Mouse (Mus musculus): ENCODE measurements around the gene Ino80d. TPM values are rescaled to one million over a fixed set of nuclear protein-coding genes. Genes with fewer than 3 reads are reported as not detected.

The Ino80d gene
- polyA plus RNA-seq, 1 experiment from 2014 or later: 7.8 TPM

- H3K4me2 ChIP-seq: no peak overlapping the region
- no peak overlapping the region for H3K9ac ChIP-seq (ENCODE audit: low read length)
- H3K27me3 ChIP-seq (ENCODE audit: control insufficient read depth, insufficient read depth, low read length): no peaks in the 10 kb centered on the region
- H3K4me1 ChIP-seq (ENCODE audit: control insufficient read depth, insufficient read depth, low read length): no peaks in the 10 kb centered on the region
- ATAC-seq (ENCODE audit: low FRiP score) (no peak), DNase-seq (ENCODE audit: low spot score, missing footprints) (no peak)
- no peaks in the 10 kb centered on the region for H3K9me3 ChIP-seq (ENCODE audit: control insufficient read depth, low read length)
- no peak overlapping the region for H3K4me3 ChIP-seq (ENCODE audit: low read depth, low read length)
- H3K36me3 ChIP-seq (ENCODE audit: control insufficient read depth, insufficient read depth, low read length): no peaks in the 10 kb centered on the region
- whole genome bisulfite sequencing: 86% methylated on average over 10 of the region's 10 CpGs
- H3K27ac ChIP-seq (ENCODE audit: low read depth, low read length): no peak overlapping the region
These were observed 123.4 kb downstream of the Ino80d start for GRCm38 (mm10) chr1:62991021-62991420.

- Histone ChIP-seq H3K4me1 (ENCODE audit: control insufficient read depth, insufficient read depth, low read length) (peaks cover 9% of the 10 kb centered on the region), H3K27ac (ENCODE audit: low read depth, low read length) (no peak overlapping the region), H3K27me3 (ENCODE audit: control insufficient read depth, insufficient read depth, low read length) (no peaks in the 10 kb centered on the region), H3K9ac (ENCODE audit: low read length) (no peak overlapping the region), H3K4me3 (ENCODE audit: low read depth, low read length) (no peak overlapping the region), H3K36me3 (ENCODE audit: control insufficient read depth, insufficient read depth, low read length) (no peaks in the 10 kb centered on the region), H3K9me3 (ENCODE audit: control insufficient read depth, low read length) (no peaks in the 10 kb centered on the region), H3K4me2 (no peak overlapping the region)
- DNase-seq (ENCODE audit: low spot score, missing footprints) (no peak), ATAC-seq (ENCODE audit: low FRiP score) (no peak)
- 74% methylated on average over 2 of the region's 2 CpGs for WGBS
These were observed 126.9 kb downstream of the Ino80d start for GRCm38 (mm10) chr1:62987561-62987960.

DNA sequence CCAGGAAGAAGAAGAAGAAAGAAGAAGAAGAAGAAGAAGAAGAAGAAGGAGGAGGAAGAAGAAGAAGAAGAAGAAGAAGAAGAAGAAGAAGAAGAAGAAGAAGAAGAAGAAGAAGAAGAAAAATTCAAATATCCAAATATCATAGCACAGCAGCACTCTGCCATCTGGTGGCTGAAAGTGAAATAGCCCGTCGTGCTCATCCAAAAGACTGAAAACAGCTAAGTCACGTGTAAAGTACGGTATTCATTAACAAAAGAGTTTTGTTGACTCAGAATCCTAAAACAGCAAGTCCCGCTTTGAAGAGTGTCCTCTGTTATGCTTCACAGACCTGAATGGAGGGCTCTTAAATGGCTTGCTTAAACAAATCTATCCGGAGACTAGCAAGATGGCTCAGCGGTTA, 128.2 kb downstream of the Ino80d start:
- no peak overlapping the region for H3K27ac ChIP-seq (ENCODE audit: low read depth, low read length)
- no peaks in the 10 kb centered on the region for H3K9me3 ChIP-seq (ENCODE audit: control insufficient read depth, low read length)
- peak; percentile 94 for DNase-seq (ENCODE audit: low spot score, missing footprints)
- H3K27me3 ChIP-seq (ENCODE audit: control insufficient read depth, insufficient read depth, low read length): no peaks in the 10 kb centered on the region
- ATAC-seq (ENCODE audit: low FRiP score): no peak
- H3K36me3 ChIP-seq (ENCODE audit: control insufficient read depth, insufficient read depth, low read length): no peaks in the 10 kb centered on the region
- H3K4me2 ChIP-seq: no peak overlapping the region
- 20% methylated on average over 7 of the region's 7 CpGs for WGBS
- H3K4me1 ChIP-seq (ENCODE audit: control insufficient read depth, insufficient read depth, low read length): peaks cover 9% of the 10 kb centered on the region
- H3K9ac ChIP-seq (ENCODE audit: low read length): no peak overlapping the region
- no peak overlapping the region for H3K4me3 ChIP-seq (ENCODE audit: low read depth, low read length)

- H3K27ac ChIP-seq (ENCODE audit: low read depth, low read length): no peak overlapping the region
- 11% methylated on average over 11 of the region's 11 CpGs for WGBS
- DNase-seq (ENCODE audit: low spot score, missing footprints): peak; percentile 92
- peaks cover 9% of the 10 kb centered on the region for H3K4me1 ChIP-seq (ENCODE audit: control insufficient read depth, insufficient read depth, low read length)
- no peaks in the 10 kb centered on the region for H3K27me3 ChIP-seq (ENCODE audit: control insufficient read depth, insufficient read depth, low read length)
- H3K9me3 ChIP-seq (ENCODE audit: control insufficient read depth, low read length): no peaks in the 10 kb centered on the region
- ATAC-seq (ENCODE audit: low FRiP score): no peak
- H3K4me3 ChIP-seq (ENCODE audit: low read depth, low read length): peak overlapping the region; percentile 18
- H3K9ac ChIP-seq (ENCODE audit: low read length): no peak overlapping the region
- peak overlapping the region; percentile 40 for H3K4me2 ChIP-seq
- H3K36me3 ChIP-seq (ENCODE audit: control insufficient read depth, insufficient read depth, low read length): no peaks in the 10 kb centered on the region
These were observed 129.9 kb downstream of the Ino80d start for GRCm38 (mm10) chr1:62984566-62984965.

DNA sequence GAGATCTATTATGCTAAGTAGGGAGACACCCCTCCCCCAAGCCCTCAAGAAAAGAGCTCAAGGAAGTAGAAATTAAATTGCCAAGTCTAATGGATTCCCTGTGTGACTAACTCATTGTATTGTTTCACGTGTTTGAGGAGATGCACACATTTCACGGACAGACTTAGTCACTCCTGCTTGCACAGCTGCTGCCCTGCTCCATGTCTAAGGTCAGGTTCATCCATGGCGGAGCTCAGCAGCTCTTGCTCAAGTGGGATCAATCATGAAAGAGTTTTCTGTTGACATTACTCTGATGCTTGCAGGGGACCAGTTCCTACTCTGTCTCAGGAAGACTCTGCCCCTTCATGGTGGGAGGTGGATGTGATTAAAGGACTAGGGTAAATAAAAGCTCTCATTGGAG, 137.7 kb downstream of the Ino80d start:
- Histone ChIP-seq H3K27me3 (ENCODE audit: control insufficient read depth, insufficient read depth, low read length) (no peaks in the 10 kb centered on the region), H3K36me3 (ENCODE audit: control insufficient read depth, insufficient read depth, low read length) (no peaks in the 10 kb centered on the region), H3K27ac (ENCODE audit: low read depth, low read length) (no peak overlapping the region), H3K9ac (ENCODE audit: low read length) (no peak overlapping the region), H3K9me3 (ENCODE audit: control insufficient read depth, low read length) (no peaks in the 10 kb centered on the region), H3K4me1 (ENCODE audit: control insufficient read depth, insufficient read depth, low read length) (no peaks in the 10 kb centered on the region), H3K4me2 (no peak overlapping the region), H3K4me3 (ENCODE audit: low read depth, low read length) (no peak overlapping the region)
- no peak for ATAC-seq (ENCODE audit: low FRiP score)
- DNase-seq (ENCODE audit: low spot score, missing footprints): no peak
- WGBS: 62% methylated on average over 3 of the region's 3 CpGs

GRCm38 (mm10) chr1:62966885-62967284, 147.6 kb downstream of the Ino80d start:
- Histone ChIP-seq H3K27me3 (ENCODE audit: control insufficient read depth, insufficient read depth, low read length) (no peaks in the 10 kb centered on the region), H3K27ac (ENCODE audit: low read depth, low read length) (no peak overlapping the region), H3K4me3 (ENCODE audit: low read depth, low read length) (no peak overlapping the region), H3K4me1 (ENCODE audit: control insufficient read depth, insufficient read depth, low read length) (no peaks in the 10 kb centered on the region), H3K36me3 (ENCODE audit: control insufficient read depth, insufficient read depth, low read length) (no peaks in the 10 kb centered on the region), H3K4me2 (0 out of 2 replicates have a peak overlapping the region, but pooled peaks have one; percentile 3), H3K9ac (ENCODE audit: low read length) (no peak overlapping the region), H3K9me3 (ENCODE audit: control insufficient read depth, low read length) (no peaks in the 10 kb centered on the region)
- ATAC-seq (ENCODE audit: low FRiP score) (no peak), DNase-seq (ENCODE audit: low spot score, missing footprints) (peak; percentile 89)
- WGBS: 18% methylated on average over 5 of the region's 5 CpGs

- no peaks in the 10 kb centered on the region for H3K36me3 ChIP-seq (ENCODE audit: control insufficient read depth, insufficient read depth, low read length)
- DNase-seq (ENCODE audit: low spot score, missing footprints) (peak; percentile 91), ATAC-seq (ENCODE audit: low FRiP score) (peak; percentile 86)
- H3K9ac ChIP-seq (ENCODE audit: low read length): no peak overlapping the region
- no peak overlapping the region for H3K27ac ChIP-seq (ENCODE audit: low read depth, low read length)
- H3K4me2 ChIP-seq: no peak overlapping the region
- H3K27me3 ChIP-seq (ENCODE audit: control insufficient read depth, insufficient read depth, low read length): no peaks in the 10 kb centered on the region
- no peaks in the 10 kb centered on the region for H3K4me1 ChIP-seq (ENCODE audit: control insufficient read depth, insufficient read depth, low read length)
- no peak overlapping the region for H3K4me3 ChIP-seq (ENCODE audit: low read depth, low read length)
- 17% methylated on average over 6 of the region's 6 CpGs for WGBS
- no peaks in the 10 kb centered on the region for H3K9me3 ChIP-seq (ENCODE audit: control insufficient read depth, low read length)
These were observed 150.2 kb downstream of the Ino80d start for GRCm38 (mm10) chr1:62964291-62964690.

DNA sequence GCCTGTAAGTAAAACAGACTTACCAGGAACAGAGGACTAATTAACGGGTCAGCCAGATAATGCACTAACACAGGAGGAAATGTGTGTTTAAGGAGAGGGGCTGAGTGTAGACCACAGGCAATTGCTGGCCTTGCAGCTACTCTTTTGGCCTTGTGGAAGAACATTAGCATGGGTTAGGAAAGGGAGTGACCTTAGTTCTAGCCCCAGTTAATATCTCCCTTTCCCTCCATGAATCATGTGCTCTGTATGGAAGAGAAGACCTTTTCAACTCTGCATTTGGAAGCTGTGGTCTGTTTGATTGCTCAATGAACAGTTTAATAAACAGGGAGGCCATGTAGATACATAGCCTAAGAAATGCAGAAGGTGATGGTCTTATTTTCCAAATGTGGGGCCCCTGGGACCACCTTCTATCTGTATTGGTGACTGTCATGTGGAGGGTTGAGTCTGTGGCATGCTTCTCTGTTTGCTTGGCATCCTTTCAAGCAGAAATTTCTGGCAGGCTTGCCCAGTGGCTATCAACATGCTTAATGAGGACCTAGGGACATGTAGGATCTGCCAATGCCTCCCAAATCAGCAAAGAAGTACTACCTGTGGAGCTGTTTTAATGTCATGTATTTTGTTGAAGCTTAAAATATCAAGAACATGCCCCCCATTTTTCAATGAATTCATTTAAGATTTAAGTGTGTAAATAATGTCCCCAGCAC, 157.4 kb downstream of the Ino80d start:
- H3K27ac ChIP-seq (ENCODE audit: low read depth, low read length): no peak overlapping the region
- WGBS: 55% methylated on average over 1 of the region's 1 CpGs
- no peak for DNase-seq (ENCODE audit: low spot score, missing footprints)
- no peak overlapping the region for H3K4me3 ChIP-seq (ENCODE audit: low read depth, low read length)
- no peak for ATAC-seq (ENCODE audit: low FRiP score)
- H3K9me3 ChIP-seq (ENCODE audit: control insufficient read depth, low read length): no peaks in the 10 kb centered on the region
- H3K9ac ChIP-seq (ENCODE audit: low read length): no peak overlapping the region
- no peaks in the 10 kb centered on the region for H3K27me3 ChIP-seq (ENCODE audit: control insufficient read depth, insufficient read depth, low read length)
- no peaks in the 10 kb centered on the region for H3K36me3 ChIP-seq (ENCODE audit: control insufficient read depth, insufficient read depth, low read length)
- no peak overlapping the region for H3K4me2 ChIP-seq
- no peaks in the 10 kb centered on the region for H3K4me1 ChIP-seq (ENCODE audit: control insufficient read depth, insufficient read depth, low read length)

DNA sequence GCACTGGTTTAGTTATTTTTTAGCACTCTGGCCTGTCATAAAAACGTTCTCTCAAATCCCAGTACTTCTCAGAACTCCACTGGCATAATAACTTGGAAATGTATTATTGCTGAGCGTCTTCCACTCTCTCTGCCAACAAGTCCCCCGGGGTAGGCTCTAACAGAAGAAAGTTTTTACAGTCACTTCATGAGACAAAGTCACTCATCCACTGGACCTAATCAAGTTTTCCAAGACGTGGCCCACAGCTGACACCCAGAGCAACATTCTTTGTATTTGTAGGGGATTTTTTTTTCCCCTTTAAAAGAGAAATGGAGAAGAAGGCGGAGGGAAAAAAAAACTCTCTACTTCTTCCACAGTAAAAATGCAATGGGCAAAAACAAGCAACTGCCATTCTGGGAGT, 157.9 kb downstream of the Ino80d start:
- Histone ChIP-seq H3K9me3 (ENCODE audit: control insufficient read depth, low read length) (no peaks in the 10 kb centered on the region), H3K4me3 (ENCODE audit: low read depth, low read length) (no peak overlapping the region), H3K27ac (ENCODE audit: low read depth, low read length) (no peak overlapping the region), H3K9ac (ENCODE audit: low read length) (no peak overlapping the region), H3K36me3 (ENCODE audit: control insufficient read depth, insufficient read depth, low read length) (no peaks in the 10 kb centered on the region), H3K27me3 (ENCODE audit: control insufficient read depth, insufficient read depth, low read length) (no peaks in the 10 kb centered on the region), H3K4me2 (no peak overlapping the region), H3K4me1 (ENCODE audit: control insufficient read depth, insufficient read depth, low read length) (no peaks in the 10 kb centered on the region)
- DNase-seq (ENCODE audit: low spot score, missing footprints): no peak
- WGBS: 78% methylated on average over 5 of the region's 5 CpGs
- ATAC-seq (ENCODE audit: low FRiP score): no peak

Measured in midbrain, embryonic 11.5 days (tissue).